Mouse (Mus musculus) layer of hippocampus, postnatal 25 days (tissue): Measurements from ENCODE around the gene Fcgr1. TPM values are rescaled to one million over a fixed set of nuclear protein-coding genes. Genes with fewer than 3 reads are reported as not detected.
"Not testable (repeated sequence)": the region's sequence is repeated elsewhere in the genome, so short reads cannot be mapped to it uniquely, and the experiment has no call there.

Experiments used
- DNase-seq, 2 experiments: peaks; one replicate each; pipeline ENCODE4 v3.0.0; 2022; ENCODE audit warnings: mixed read lengths in 2 of 2, low spot score in 1 of 2; ENCODE audit errors: extremely low spot score in 1 of 2
- total RNA-seq, 2 experiments: library from RNA; stranded (reverse); gene quantifications; 2 replicates each; pipeline ENCODE4 v1.2.3; 2021

The Fcgr1 gene
- total RNA-seq, 2 experiments from 2014 or later: 2.9 to 3.3 TPM

DNA sequence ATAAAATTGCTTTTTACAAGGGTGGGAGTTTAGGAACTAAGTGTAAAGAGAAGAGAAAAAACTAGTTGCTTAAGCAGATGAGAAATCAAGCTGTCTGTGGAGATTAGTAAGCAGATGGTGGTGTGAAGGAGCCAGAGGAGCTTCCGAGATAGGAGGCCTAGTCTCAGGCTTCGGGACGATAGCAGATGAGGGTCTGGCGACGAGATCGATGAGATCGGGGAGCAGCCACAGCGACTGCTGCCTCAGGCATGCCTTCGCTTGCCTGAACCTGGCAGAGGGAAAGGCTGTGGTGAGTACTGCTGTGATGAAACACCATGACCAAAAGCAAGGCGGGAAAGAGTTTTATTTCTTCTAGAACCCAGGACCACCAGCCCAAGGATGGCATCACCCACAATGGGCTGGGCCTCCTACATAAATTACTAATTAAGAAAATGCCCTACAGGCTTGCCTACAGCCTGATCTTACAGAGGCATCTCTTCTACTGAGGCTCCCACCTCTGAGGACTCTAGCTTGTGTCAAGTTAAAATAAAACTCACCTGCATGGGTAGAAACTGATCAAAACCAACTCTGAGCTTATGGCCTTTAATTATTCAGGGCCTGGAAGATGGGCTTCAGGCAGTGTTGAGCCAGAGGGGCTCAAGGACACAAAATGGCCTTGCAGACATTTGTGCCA is 39.0 kb downstream of the Fcgr1 start:
- no peak for DNase-seq

DNA sequence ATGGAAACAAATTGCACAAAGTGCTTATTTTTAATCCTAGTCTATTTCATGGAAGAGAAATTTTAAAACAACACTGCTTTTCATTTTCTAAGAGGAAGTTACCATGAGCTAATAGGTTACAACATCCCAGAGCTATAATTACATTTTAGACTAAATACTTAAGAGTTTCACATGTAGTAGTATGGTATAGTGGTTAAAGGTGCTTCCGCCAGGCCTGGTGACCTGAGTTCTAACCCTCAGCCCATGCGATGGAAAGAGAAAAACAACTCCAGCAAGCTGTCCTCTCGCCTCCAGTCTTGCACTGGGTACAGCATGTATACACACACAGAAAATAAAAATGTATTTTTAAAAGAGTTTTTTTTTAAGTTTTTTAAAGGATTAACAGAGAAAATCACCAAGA is 42.0 kb downstream of the Fcgr1 start:
- no peak for DNase-seq

DNA sequence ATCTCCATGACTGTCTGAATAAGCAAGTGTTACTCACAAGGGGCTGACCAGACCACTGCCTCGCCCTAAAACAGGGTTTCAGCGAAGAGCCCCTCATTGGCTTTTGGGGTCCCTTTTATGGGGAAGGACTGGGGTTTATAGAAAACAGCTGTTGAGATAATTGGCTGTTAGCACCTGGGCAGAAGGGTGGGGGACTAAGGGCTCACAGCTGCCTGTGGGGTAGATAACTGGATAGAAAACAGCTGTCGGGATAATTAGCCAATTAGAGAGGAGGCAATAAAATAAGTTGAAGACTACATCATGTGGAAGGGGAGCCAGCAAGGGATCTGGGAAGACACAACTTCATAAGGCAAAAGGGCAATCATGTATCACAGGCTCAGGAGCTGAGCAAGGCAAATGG is 42.9 kb downstream of the Fcgr1 start:
- no peak for DNase-seq

DNA sequence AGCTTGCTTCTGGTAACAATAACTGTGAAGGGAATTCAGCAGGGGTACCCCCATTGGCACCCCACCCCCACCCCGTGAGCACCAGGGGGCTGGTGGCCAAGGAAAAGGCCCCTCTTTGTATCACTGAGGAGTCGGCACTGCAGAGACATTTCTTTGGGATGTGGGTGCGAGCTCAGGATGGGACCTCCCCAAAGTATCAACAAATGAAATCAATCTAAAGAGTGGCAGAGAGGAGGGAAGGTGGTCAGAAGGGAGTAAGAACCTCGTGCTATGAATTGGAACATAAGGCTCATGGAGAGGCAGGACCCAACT is 44.8 kb downstream of the Fcgr1 start:
- DNase-seq: no peak

DNA sequence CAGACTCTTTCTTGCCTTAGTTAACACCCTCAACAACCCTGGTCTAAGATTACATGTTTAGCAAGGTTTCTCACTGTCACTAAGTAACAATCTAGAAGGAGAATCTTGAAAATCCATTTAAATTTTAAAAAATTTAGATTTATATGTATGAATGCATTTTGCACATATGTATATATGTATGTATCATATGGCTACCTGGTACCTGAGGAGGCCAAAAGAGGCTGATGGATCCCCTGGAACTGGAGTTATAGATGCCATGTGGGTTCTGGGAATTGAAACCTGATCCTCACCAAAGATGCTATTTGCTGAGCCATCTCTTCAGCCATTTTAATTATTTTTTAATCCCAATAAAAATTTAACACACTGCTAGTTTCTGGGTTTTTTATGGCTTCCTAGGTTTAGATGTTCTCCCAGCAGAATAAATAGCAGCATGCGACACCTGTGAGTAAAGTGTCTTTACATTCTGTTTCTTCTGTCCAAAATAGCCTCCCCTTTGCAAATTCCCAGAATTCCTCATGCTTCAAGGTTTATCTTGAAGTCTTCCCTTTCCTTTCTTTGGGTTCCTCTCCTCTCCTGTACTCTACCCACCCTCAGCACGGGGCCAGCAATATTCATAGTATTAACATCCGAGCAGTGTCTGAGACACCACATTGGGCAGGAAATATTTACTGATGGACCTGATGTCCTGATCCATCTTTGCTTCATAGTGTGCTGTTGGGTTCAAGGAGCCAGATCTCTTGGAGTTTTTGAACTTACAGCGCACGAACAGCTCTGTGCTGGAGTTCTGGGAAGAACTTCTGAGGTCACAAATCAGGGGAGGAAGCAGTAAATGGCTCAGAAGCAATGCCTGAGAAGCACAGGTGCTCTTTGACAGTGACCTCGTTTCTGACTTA is 45.4 kb downstream of the Fcgr1 start:
- DNase-seq: no peak

DNA sequence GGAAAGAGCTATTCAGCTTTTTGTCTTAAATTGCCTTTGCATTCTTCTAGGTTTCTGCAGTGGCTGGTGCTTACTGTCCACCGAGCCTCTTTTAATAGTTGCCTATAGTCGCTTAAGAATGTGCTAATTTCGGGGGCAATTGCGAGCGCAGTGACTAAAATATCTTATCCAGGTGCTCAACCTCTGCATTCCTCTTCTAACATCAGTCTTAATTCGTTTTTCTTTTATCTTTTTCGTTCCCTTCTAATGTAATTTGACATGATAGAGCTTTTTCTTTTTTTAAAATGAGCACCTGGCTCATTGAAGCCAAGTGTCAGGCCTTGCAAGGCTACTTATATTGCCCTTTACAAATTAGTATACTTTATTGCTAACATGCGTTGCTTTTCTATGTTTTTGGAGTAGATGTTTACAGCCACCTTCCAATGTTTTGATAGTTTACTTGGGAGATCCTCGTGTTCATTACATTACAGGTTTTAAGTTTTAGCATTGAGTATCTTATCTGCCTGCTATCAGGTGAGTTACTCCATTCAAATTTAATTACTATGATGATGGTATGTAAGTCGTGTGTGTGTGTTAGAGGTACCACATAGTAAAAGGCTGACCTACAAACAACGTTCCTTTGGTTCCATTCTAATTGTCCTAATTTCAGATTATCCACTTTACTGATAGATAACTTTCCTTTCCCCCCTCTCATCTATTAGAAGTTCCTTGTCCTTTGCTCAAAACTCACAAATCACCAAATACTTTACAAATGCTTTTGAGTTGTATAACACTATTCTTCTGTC is 46.2 kb downstream of the Fcgr1 start:
- DNase-seq: no peak

DNA sequence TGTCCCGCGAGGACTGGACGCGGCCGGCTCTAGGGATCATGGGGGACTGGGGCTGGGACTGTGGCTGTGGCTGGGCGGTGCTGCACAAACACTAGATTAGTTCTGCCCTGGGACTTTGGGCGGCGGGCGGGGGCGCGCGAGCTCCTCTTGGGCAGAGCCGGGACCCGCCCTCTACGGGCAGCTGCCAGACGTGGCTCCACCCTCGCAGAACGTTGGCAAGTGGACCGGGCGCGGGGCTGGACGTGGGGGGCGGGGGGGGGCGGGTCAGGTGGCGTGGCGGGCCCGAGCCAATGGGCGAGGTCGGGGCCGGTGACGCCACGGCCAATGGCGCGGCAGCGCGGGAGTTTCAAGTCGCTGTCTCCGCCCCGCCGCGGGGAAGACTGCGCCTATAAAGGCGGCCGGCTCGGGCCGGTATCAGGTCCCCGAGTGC is 47.3 kb downstream of the Fcgr1 start, which contains the start of gene Hist2h3c1:
TSS of gene Hist2h3c1 (plus strand) at position 259 of the 430 bp plus-strand sequence.
- not testable (repeated sequence) for DNase-seq

DNA sequence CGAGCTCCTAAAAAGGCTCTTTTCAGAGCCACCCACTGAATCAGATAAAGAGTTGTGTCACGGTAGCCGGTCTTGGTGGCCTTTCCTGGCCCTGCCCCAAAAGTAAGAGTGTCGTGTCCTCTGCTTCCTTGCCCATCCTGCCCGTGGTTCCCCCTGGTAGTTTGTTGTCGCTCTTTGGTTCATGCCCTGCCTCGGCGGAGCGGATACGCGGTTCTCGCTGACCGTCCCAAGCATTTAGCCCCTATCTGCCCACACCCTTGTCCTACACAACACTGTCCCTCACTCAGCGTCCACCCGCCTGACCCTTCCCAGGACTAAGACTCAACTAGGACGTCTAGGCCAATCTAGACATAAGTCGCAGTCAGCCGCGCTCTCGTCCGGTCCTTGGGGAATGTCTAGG is 47.8 kb downstream of the Fcgr1 start:
- DNase-seq: not testable (repeated sequence)

DNA sequence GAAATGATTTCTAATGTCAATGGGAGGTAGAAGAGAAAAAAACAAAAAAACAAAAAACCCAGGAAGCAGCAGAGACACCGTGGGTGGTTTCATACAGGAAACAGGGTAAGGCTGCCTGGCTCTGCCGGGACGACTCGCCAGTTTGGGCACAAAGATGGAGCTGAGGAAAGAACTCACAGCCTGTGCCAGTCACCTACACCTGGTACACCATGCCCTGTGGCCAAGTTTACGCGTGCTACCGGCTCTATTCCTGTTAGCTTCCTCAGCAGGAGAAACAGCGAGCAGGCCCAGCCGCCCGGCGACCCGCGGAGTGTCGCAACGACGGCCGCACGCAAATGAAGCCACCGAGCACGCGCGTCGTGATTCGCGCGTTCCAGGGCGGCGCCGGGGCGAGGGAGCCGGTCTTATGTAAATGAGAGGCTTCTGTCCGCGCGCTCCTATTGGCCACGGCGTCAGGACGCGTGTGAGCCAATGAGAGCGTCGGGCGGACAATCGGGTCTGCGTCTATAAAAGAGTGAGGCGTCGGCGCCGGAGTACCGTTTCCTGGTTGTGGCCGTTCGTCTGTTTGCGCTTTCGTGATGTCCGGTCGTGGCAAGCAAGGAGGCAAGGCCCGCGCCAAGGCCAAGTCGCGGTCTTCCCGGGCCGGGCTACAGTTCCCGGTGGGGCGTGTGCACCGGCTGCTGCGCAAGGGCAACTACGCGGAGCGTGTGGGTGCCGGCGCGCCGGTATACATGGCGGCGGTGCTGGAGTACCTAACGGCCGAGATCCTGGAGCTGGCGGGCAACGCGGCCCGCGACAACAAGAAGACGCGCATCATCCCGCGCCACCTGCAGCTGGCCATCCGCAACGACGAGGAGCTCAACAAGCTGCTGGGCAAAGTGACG is 48.5 kb downstream of the Fcgr1 start, which contains the start of gene Hist2h2aa1:
TSS of gene Hist2h2aa1 (plus strand) at position 495 of the 884 bp plus-strand sequence.
- peak; percentile 77 to 90 for DNase-seq

DNA sequence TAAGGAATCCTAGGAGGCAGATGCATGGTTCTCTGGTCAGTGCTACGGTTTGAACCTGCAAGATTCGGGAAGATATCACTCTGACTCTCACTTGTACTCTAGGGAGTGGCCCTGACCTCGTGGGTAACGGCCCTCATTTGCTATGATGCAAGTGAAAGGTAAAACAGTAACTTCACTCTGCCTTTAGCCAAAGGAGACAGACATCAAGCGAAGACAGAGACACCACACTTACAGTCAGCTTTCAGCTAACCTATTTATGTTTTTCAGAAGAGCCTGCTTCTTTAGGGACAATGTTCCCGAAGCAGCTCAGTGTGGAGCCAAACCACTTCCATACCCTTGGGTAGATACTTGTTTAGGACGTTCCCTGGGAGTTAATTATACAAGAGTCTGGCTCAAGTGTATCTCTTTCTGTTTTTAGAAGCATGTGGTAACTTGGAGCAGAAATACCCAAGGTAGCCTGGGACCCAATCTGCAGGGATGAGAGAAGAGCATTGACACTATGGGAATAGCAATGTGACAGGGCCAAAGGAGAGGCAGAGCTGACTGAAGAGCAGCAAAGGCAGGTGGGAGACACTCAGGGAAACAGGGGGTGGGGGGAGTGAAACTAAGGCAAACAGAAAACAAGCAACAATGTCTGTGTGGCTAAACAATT is 49.7 kb downstream of the Fcgr1 start:
- DNase-seq: no peak

DNA sequence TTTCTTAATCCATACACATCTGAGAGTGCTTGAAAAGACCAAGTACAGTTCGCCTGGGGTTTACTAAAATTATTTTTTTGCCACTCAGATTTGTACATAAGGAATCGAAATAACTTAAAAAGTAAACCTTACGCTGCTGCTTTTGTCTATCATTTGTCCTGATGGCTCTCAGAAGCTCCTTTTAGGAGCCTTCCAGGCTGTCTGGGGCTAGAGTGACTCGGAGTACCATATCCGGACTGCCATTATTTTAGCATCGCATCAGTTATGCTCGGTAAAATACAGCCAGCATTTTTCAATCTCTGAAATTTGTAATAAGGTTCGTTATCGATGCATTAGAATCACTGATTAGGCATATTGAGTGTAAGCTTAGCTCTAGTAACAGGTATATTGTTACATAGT is 53.0 kb downstream of the Fcgr1 start:
- DNase-seq: no peak

DNA sequence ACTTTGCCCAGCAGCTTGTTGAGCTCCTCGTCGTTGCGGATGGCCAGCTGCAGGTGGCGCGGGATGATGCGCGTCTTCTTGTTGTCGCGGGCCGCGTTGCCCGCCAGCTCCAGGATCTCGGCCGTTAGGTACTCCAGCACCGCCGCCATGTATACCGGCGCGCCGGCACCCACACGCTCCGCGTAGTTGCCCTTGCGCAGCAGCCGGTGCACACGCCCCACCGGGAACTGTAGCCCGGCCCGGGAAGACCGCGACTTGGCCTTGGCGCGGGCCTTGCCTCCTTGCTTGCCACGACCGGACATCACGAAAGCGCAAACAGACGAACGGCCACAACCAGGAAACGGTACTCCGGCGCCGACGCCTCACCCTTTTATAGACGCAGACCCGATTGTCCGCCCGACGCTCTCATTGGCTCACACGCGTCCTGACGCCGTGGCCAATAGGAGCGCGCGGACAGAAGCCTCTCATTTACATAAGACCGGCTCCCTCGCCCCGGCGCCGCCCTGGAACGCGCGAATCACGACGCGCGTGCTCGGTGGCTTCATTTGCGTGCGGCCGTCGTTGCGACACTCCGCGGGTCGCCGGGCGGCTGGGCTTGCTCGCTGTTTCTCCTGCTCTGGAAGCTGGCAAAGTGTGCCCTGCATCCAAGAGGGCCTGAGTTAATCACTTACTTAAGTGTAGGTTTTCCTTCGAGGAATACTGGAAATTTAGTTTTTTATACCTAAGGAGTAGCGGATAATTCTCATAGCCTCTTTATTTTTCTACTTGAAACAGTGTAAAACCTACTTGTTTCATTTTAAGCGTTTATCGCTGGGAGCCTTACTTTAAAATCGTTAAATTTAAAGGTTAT is 53.6 kb downstream of the Fcgr1 start, which contains the start of gene Hist2h2aa2:
TSS of gene Hist2h2aa2 (minus strand) at position 328 of the 850 bp plus-strand sequence.
- peak; percentile 95 to 97 for DNase-seq

DNA sequence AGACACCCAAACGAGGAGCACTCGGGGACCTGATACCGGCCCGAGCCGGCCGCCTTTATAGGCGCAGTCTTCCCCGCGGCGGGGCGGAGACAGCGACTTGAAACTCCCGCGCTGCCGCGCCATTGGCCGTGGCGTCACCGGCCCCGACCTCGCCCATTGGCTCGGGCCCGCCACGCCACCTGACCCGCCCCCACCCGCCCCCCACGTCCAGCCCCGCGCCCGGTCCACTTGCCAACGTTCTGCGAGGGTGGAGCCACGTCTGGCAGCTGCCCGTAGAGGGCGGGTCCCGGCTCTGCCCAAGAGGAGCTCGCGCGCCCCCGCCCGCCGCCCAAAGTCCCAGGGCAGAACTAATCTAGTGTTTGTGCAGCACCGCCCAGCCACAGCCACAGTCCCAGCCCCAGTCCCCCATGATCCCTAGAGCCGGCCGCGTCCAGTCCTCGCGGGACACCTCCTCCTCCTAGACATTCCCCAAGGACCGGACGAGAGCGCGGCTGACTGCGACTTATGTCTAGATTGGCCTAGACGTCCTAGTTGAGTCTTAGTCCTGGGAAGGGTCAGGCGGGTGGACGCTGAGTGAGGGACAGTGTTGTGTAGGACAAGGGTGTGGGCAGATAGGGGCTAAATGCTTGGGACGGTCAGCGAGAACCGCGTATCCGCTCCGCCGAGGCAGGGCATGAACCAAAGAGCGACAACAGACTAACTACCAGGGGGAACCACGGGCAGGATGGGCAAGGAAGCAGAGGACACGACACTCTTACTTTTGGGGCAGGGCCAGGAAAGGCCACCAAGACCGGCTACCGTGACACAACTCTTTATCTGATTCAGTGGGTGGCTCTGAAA is 54.6 kb downstream of the Fcgr1 start, which contains the start of gene Hist2h3c2:
TSS of gene Hist2h3c2 (minus strand) at position 174 of the 840 bp plus-strand sequence.
- DNase-seq: not testable (repeated sequence)

DNA sequence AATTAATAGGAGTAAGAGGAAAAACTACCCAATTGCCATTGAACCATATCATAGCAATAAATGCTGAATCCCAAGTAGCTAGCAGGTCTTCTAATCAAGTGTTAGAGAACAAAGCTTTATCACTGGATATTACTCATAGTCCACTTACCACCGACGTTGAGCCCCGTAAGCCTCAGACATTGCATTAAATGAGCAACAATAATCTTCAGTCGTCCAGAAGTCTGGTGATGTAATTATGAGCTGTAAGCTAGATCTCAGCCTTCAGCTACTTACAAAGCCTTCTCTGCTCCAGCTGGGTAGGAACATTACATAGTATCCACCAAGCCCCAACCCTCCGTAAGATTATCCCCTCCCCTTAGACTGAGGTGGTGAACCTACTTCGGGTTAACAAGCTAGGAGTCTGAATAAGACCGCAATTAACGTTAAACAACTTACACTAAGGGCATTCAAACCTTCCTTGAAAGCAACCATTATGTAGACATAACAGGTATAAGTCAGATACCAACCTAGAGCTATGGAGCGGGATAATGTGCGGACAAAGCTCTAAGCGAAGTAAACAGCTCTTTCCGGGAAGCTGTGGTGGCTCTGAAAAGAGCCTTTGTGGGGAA is 55.8 kb downstream of the Fcgr1 start:
- DNase-seq: no peak

DNA sequence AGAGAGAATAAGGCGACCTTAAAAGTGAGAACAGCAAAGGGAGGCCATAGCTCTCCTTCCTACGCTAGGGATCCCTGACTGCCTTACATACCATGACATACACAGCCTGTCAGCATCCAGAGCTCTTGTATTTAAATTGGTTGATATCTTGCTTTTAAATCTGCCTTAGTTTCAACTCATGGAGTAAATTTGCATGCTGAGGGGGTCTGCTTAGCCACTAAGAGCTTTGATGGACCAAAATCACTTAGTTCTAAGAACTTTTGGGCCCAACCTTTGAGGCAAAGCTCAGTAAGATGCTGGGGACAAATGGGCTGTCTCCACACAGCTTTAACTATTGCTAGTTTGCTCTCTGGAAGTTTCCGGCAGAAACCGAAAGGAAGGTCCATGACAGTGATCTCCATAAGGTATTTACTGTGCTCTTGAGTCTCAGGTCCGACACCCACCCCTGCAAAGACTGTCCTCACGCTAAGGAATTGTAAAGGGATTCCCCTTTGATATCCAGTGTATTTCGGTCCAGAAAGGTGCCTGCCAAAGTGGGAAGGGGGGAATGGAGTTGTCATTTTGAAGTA is 56.4 kb downstream of the Fcgr1 start:
- no peak for DNase-seq

DNA sequence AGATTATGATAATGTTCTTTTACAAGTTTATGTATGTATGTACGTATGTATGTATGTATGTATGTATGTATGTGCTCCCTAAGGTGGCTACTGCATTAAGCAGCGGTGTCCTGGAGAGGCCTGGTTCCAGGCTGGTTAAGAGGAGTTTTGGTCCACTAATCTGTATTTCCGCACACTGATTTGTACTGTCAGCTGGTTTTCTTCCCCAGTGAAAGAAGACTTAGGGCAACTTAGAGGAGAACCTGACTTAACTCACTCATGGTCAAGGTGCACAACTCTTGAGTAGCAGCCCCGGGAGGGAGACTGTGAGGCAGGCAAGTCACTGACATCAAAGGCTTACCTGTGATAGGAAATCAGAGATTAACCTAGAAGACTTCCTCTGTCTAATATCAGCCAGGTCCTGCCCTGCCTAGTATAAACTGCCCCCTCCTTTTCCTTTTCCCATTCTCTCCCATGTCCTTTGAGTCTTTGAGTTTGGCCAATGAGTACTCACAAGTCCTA is 56.9 kb downstream of the Fcgr1 start:
- no peak for DNase-seq
